In the genomic region with DNA sequence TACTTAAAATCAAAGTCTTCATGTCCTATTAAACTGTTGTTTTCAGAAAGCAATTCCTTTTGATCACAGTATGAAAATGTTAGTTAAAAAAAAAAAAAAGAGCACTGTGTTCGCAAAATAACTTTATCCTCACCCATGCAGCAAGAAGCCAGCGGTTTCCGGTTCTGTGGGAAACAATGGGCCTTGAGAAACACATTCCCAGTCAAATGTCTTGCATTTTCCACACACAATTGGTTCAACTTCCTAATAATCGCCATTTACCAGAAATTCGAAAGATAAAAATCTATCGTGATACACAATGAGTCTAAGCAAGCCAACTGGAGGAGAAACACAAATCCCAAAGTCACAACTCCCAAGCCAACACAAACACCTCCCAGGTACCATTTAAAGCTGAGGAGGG, we compare ENCODE assay signal across 17 mouse cellular contexts. TPM values are rescaled to one million over a fixed set of nuclear protein-coding genes. Genes with fewer than 3 reads are reported as not detected.
DNase-seq lines count a peak whose midpoint lies in the region; ATAC-seq and TF ChIP-seq lines count a peak whose summit lies in the region.
"Had no signal": no experiment of that assay in that cellular context is flagged by ENCODE, and none has a peak within 500 bp of the region (broad histone marks: within the 10 kb centered on the region; RNA-seq: fewer than 3 reads in every experiment).

No protein-coding gene starts in this region.

- TF ChIP-seq CTCF in layer of hippocampus, adult 2 months (conservative IDR thresholded peaks at IDR 0.05) = no peak
- no peak for TF ChIP-seq CTCF in kidney, adult 2 months (conservative IDR thresholded peaks at IDR 0.05; ENCODE audit: insufficient read depth, insufficient read length, low read depth, low read length)

- ATAC-seq in forebrain, embryonic 16.5 days = no peak
- ATAC-seq: hindbrain, postnatal 0 days; liver, embryonic 12.5 days; lung, postnatal 0 days had no signal

- H3K4me1 ChIP-seq in kidney, adult 2 months (ENCODE audit: control insufficient read depth, insufficient read depth, low read length) = 0 out of 2 replicates have a peak, but pooled peaks cover 2% of the 10 kb centered on the region
- H3K4me1 ChIP-seq in forebrain, embryonic 16.5 days (replicated peaks; ENCODE audit: control insufficient read depth, insufficient read depth, low read length) = peaks cover 39% of the 10 kb centered on the region

- no peaks in the 10 kb centered on the region for H3K36me3 ChIP-seq in kidney, adult 2 months (ENCODE audit: control insufficient read depth, insufficient read depth, low read length)
- H3K36me3 ChIP-seq in forebrain, embryonic 16.5 days (ENCODE audit: control insufficient read depth, insufficient read depth) = no peaks in the 10 kb centered on the region
- H3K36me3 ChIP-seq: liver, embryonic 12.5 days; midbrain, embryonic 10.5 days had no signal

- no peak overlapping the region for H3K9ac ChIP-seq in forebrain, embryonic 16.5 days (replicated peaks; ENCODE audit: low read depth, low read length)
- H3K9ac ChIP-seq: liver, embryonic 12.5 days had no signal

- 0 out of 2 replicates have a peak overlapping the region, but pooled peaks have one; percentile 28 for H3K27ac ChIP-seq in layer of hippocampus, adult 2 months
- peak overlapping the region; percentile 65 for H3K27ac ChIP-seq in kidney, adult 2 months (ENCODE audit: insufficient read depth, low read depth, low read length)
- no peak overlapping the region for H3K27ac ChIP-seq in forebrain, embryonic 16.5 days (ENCODE audit: low read length)
- H3K27ac ChIP-seq: hindbrain, postnatal 0 days; liver, embryonic 12.5 days; midbrain, embryonic 10.5 days had no signal

- no peak overlapping the region for H3K4me2 ChIP-seq in forebrain, embryonic 16.5 days (ENCODE audit: low read length)
- H3K4me2 ChIP-seq: liver, embryonic 12.5 days had no signal

- no peak for TF ChIP-seq POLR2A in kidney, adult 2 months (IDR thresholded peaks at IDR 0.05; ENCODE audit: low read depth, low read length)

- H3K27me3 ChIP-seq in kidney, adult 2 months (replicated peaks; ENCODE audit: control insufficient read depth, insufficient read depth, low read length) = no peaks in the 10 kb centered on the region
- no peaks in the 10 kb centered on the region for H3K27me3 ChIP-seq in forebrain, embryonic 16.5 days (replicated peaks; ENCODE audit: control insufficient read depth, insufficient read depth, low read length)
- H3K27me3 ChIP-seq: CH12.LX; liver, embryonic 12.5 days had no signal

- H3K4me3 ChIP-seq in layer of hippocampus, adult 2 months = no peak overlapping the region
- no peak overlapping the region for H3K4me3 ChIP-seq in kidney, adult 2 months (ENCODE audit: insufficient read depth, low read depth, low read length)
- H3K4me3 ChIP-seq in forebrain, embryonic 16.5 days (replicated peaks; ENCODE audit: low read length) = no peak overlapping the region
- H3K4me3 ChIP-seq: liver, embryonic 12.5 days; midbrain, embryonic 10.5 days; myocyte had no signal

- peak; percentile 21 for DNase-seq in adrenal gland, adult 2 months
- no peak for DNase-seq in adrenal gland, postnatal 4 days (ENCODE audit: low spot score in 2 of 2)
- no peak for DNase-seq in layer of hippocampus, adult 2 months (ENCODE audit: low spot score in 2 of 2)
- DNase-seq in layer of hippocampus, adult 18-20 months (ENCODE audit: low spot score in 2 of 2) = no peak
- peak; percentile 75 for DNase-seq in kidney, adult 2 months
- peak; percentile 48 to 49 for DNase-seq in kidney, postnatal 36 days
- no peak for DNase-seq in neural tube, embryonic 10.5 days (ENCODE audit: extremely low spot score, low spot score)
- DNase-seq: cerebellum, adult 8-10 months; layer of hippocampus, adult 9-11 months; thymus, postnatal 14 days had no signal

- H3K9me3 ChIP-seq in forebrain, embryonic 16.5 days (ENCODE audit: control insufficient read depth, low read length) = no peaks in the 10 kb centered on the region
- H3K9me3 ChIP-seq: liver, embryonic 12.5 days; midbrain, embryonic 10.5 days had no signal

- 69% methylated on average over 6 of the region's 6 CpGs for WGBS in kidney, adult 2 months
- WGBS in forebrain, embryonic 16.5 days = 78% methylated on average over 6 of the region's 6 CpGs

RNA-seq across cellular contexts. Expression of a gene that starts 27.0 kb away (rescaled TPM):
- 10 to 100 TPM; 31.5 to 43.3 TPM for total RNA-seq in adrenal gland, adult 2 months (2021)
- 40.7 and 41.3 TPM in 2 replicates for polyA plus RNA-seq in adrenal gland, adult 2 months (2012; rRNA removed)
- total RNA-seq in adrenal gland, postnatal 4 days (2021) = 10 to 100 TPM; 49.7 to 55.7 TPM
- 10 to 100 TPM; 66.0 to 81.4 TPM for total RNA-seq in layer of hippocampus, adult 2 months (2021)
- 10 to 100 TPM; 63.6 to 66.7 TPM for total RNA-seq in layer of hippocampus, adult 18-20 months (2021)
- 29.9 and 33.4 TPM in 2 replicates for polyA plus RNA-seq in kidney, adult 2 months (2012; rRNA removed)
- polyA plus RNA-seq in forebrain, embryonic 16.5 days (2015; fragmentation: Nextera tagmentation; extraction: Ambion mirVana) = 48.4 and 50.7 TPM in 2 replicates

Comparison
In these comparisons a context has a peak if more than half of its experiments do, and no peak if none do; other contexts are left out.
1. DNase-seq: peak in adrenal gland, adult 2 months (single experiment), kidney, adult 2 months (single experiment) and kidney, postnatal 36 days (2 of 2); none in adrenal gland, postnatal 4 days (0 of 2), layer of hippocampus, adult 2 months (0 of 2), layer of hippocampus, adult 18-20 months (0 of 2) and neural tube, embryonic 10.5 days (single experiment).